Mouse (Mus musculus) G1E (cell line): ENCODE measurements at regions not wholly inside any gene's neighbourhood (a gene's known extent, or its start where the extent isn't known, plus 50 kb on each side); places are given as distances from the start of the nearest gene placed in this dataset.

ENCODE experiments used
- CTCF ChIP-seq: IDR thresholded peaks from 2 replicates; pipeline ENCODE4 v1.5.1; 2012; ENCODE audit warnings: low read depth, low read length, inconsistent platforms, mixed read lengths
- POLR2AphosphoS5 ChIP-seq: IDR thresholded peaks from 2 replicates; pipeline ENCODE4 v1.6.1; 2012; ENCODE audit warnings: low read depth, low read length, inconsistent platforms; ENCODE audit not compliant: insufficient replicate concordance

GRCm38 (mm10) chr11:90775752-90776151, 87.6 kb upstream of the Tom1l1 start:
- no peak for TF ChIP-seq CTCF
- TF ChIP-seq POLR2AphosphoS5 = no peak
